Mouse (Mus musculus): ENCODE data around the gene Zcchc24. TPM values are rescaled to one million over a fixed set of nuclear protein-coding genes. Genes with fewer than 3 reads are reported as not detected.

The Zcchc24 gene
- polyA plus RNA-seq, 1 experiment from 2014 or later = 24.0 TPM

GRCm38 (mm10) chr14:25719371-25719770, 49.5 kb downstream of the Zcchc24 start:
- ATAC-seq (ENCODE audit: low FRiP score, low TSS enrichment) = 0 out of 2 replicates have a peak, but pooled peaks have one; percentile 2
- 65% methylated on average over 9 of the region's 9 CpGs for WGBS
- H3K27me3 ChIP-seq (ENCODE audit: control insufficient read depth, insufficient read depth, low read length) = no peaks in the 10 kb centered on the region
- no peak overlapping the region for H3K4me3 ChIP-seq (ENCODE audit: low read length)
- peak overlapping the region; percentile 83 for H3K27ac ChIP-seq (ENCODE audit: low read depth, low read length)
- no peaks in the 10 kb centered on the region for H3K9me3 ChIP-seq (ENCODE audit: control insufficient read depth, low read length)
- no peak overlapping the region for H3K9ac ChIP-seq (ENCODE audit: low read depth, low read length)
- H3K4me2 ChIP-seq (replicated peaks; ENCODE audit: low read depth, low read length) = no peak overlapping the region
- peaks cover 8% of the 10 kb centered on the region; the same call in 1 of the 2 replicates for H3K36me3 ChIP-seq (ENCODE audit: control insufficient read depth, insufficient read depth, low read length)
- peaks cover 33% of the 10 kb centered on the region for H3K4me1 ChIP-seq (ENCODE audit: control insufficient read depth, insufficient read depth, low read length)

GRCm38 (mm10) chr14:25718471-25718870, 50.4 kb downstream of the Zcchc24 start:
- Histone ChIP-seq H3K27me3 (ENCODE audit: control insufficient read depth, insufficient read depth, low read length) (no peaks in the 10 kb centered on the region), H3K4me3 (ENCODE audit: low read length) (no peak overlapping the region), H3K4me2 (replicated peaks; ENCODE audit: low read depth, low read length) (no peak overlapping the region), H3K9me3 (ENCODE audit: control insufficient read depth, low read length) (no peaks in the 10 kb centered on the region), H3K36me3 (ENCODE audit: control insufficient read depth, insufficient read depth, low read length) (peaks cover 8% of the 10 kb centered on the region; the same call in 1 of the 2 replicates), H3K27ac (ENCODE audit: low read depth, low read length) (peak overlapping the region; percentile 83), H3K9ac (ENCODE audit: low read depth, low read length) (no peak overlapping the region), H3K4me1 (ENCODE audit: control insufficient read depth, insufficient read depth, low read length) (peaks cover 33% of the 10 kb centered on the region)
- peak; percentile 87 for ATAC-seq (ENCODE audit: low FRiP score, low TSS enrichment)
- WGBS = 0% methylated on average over 2 of the region's 2 CpGs

- ATAC-seq (ENCODE audit: low FRiP score, low TSS enrichment) = no peak
- Histone ChIP-seq H3K36me3 (ENCODE audit: control insufficient read depth, insufficient read depth, low read length) (peaks cover 6% of the 10 kb centered on the region; the same call in 1 of the 2 replicates), H3K4me1 (ENCODE audit: control insufficient read depth, insufficient read depth, low read length) (peaks cover 33% of the 10 kb centered on the region), H3K27ac (ENCODE audit: low read depth, low read length) (peak overlapping the region; percentile 83; the same call in 1 of the 2 replicates), H3K4me3 (ENCODE audit: low read length) (no peak overlapping the region), H3K9me3 (ENCODE audit: control insufficient read depth, low read length) (no peaks in the 10 kb centered on the region), H3K9ac (ENCODE audit: low read depth, low read length) (no peak overlapping the region), H3K27me3 (ENCODE audit: control insufficient read depth, insufficient read depth, low read length) (no peaks in the 10 kb centered on the region), H3K4me2 (replicated peaks; ENCODE audit: low read depth, low read length) (no peak overlapping the region)
- 81% methylated on average over 8 of the region's 8 CpGs for WGBS
These were observed 51.1 kb downstream of the Zcchc24 start for GRCm38 (mm10) chr14:25717718-25718117.

GRCm38 (mm10) chr14:25716528-25716927, 52.3 kb downstream of the Zcchc24 start:
- WGBS = 52% methylated on average over 1 of the region's 1 CpGs
- no peak overlapping the region for H3K4me2 ChIP-seq (replicated peaks; ENCODE audit: low read depth, low read length)
- no peaks in the 10 kb centered on the region for H3K27me3 ChIP-seq (ENCODE audit: control insufficient read depth, insufficient read depth, low read length)
- H3K36me3 ChIP-seq (ENCODE audit: control insufficient read depth, insufficient read depth, low read length) = peaks cover 6% of the 10 kb centered on the region; the same call in 1 of the 2 replicates
- no peak overlapping the region for H3K4me3 ChIP-seq (ENCODE audit: low read length)
- no peak overlapping the region for H3K9ac ChIP-seq (ENCODE audit: low read depth, low read length)
- ATAC-seq (ENCODE audit: low FRiP score, low TSS enrichment) = no peak
- H3K9me3 ChIP-seq (ENCODE audit: control insufficient read depth, low read length) = no peaks in the 10 kb centered on the region
- no peak overlapping the region for H3K27ac ChIP-seq (ENCODE audit: low read depth, low read length)
- peaks cover 40% of the 10 kb centered on the region for H3K4me1 ChIP-seq (ENCODE audit: control insufficient read depth, insufficient read depth, low read length)

- ATAC-seq (ENCODE audit: low FRiP score, low TSS enrichment) = no peak
- no peak overlapping the region for H3K4me3 ChIP-seq (ENCODE audit: low read length)
- peaks cover 6% of the 10 kb centered on the region; the same call in 1 of the 2 replicates for H3K36me3 ChIP-seq (ENCODE audit: control insufficient read depth, insufficient read depth, low read length)
- H3K27ac ChIP-seq (ENCODE audit: low read depth, low read length) = no peak overlapping the region
- H3K27me3 ChIP-seq (ENCODE audit: control insufficient read depth, insufficient read depth, low read length) = no peaks in the 10 kb centered on the region
- peaks cover 59% of the 10 kb centered on the region for H3K4me1 ChIP-seq (ENCODE audit: control insufficient read depth, insufficient read depth, low read length)
- 32% methylated on average over 4 of the region's 4 CpGs for WGBS
- no peak overlapping the region for H3K4me2 ChIP-seq (replicated peaks; ENCODE audit: low read depth, low read length)
- no peak overlapping the region for H3K9ac ChIP-seq (ENCODE audit: low read depth, low read length)
- H3K9me3 ChIP-seq (ENCODE audit: control insufficient read depth, low read length) = no peaks in the 10 kb centered on the region
These were observed 55.4 kb downstream of the Zcchc24 start for GRCm38 (mm10) chr14:25713443-25713842.

GRCm38 (mm10) chr14:25711602-25712001, 57.2 kb downstream of the Zcchc24 start:
- Histone ChIP-seq H3K27me3 (ENCODE audit: control insufficient read depth, insufficient read depth, low read length) (no peaks in the 10 kb centered on the region), H3K36me3 (ENCODE audit: control insufficient read depth, insufficient read depth, low read length) (peaks cover 6% of the 10 kb centered on the region; the same call in 1 of the 2 replicates), H3K4me2 (replicated peaks; ENCODE audit: low read depth, low read length) (0 out of 2 replicates have a peak overlapping the region, but pooled peaks have one; percentile 6), H3K4me1 (ENCODE audit: control insufficient read depth, insufficient read depth, low read length) (peaks cover 48% of the 10 kb centered on the region), H3K9me3 (ENCODE audit: control insufficient read depth, low read length) (no peaks in the 10 kb centered on the region), H3K9ac (ENCODE audit: low read depth, low read length) (no peak overlapping the region), H3K27ac (ENCODE audit: low read depth, low read length) (0 out of 2 replicates have a peak overlapping the region, but pooled peaks have one; percentile 1), H3K4me3 (ENCODE audit: low read length) (no peak overlapping the region)
- WGBS = 46% methylated on average over 8 of the region's 8 CpGs
- ATAC-seq (ENCODE audit: low FRiP score, low TSS enrichment) = 0 out of 2 replicates have a peak, but pooled peaks have one; percentile 36

GRCm38 (mm10) chr14:25711177-25711576, 57.7 kb downstream of the Zcchc24 start:
- peak; percentile 68 for ATAC-seq (ENCODE audit: low FRiP score, low TSS enrichment)
- Histone ChIP-seq H3K9me3 (ENCODE audit: control insufficient read depth, low read length) (no peaks in the 10 kb centered on the region), H3K9ac (ENCODE audit: low read depth, low read length) (no peak overlapping the region), H3K36me3 (ENCODE audit: control insufficient read depth, insufficient read depth, low read length) (peaks cover 6% of the 10 kb centered on the region; the same call in 1 of the 2 replicates), H3K4me3 (ENCODE audit: low read length) (no peak overlapping the region), H3K27ac (ENCODE audit: low read depth, low read length) (peak overlapping the region; percentile 24; the same call in 1 of the 2 replicates), H3K27me3 (ENCODE audit: control insufficient read depth, insufficient read depth, low read length) (no peaks in the 10 kb centered on the region), H3K4me1 (ENCODE audit: control insufficient read depth, insufficient read depth, low read length) (peaks cover 45% of the 10 kb centered on the region), H3K4me2 (replicated peaks; ENCODE audit: low read depth, low read length) (no peak overlapping the region)
- WGBS = 38% methylated on average over 7 of the region's 7 CpGs

- Histone ChIP-seq H3K9me3 (ENCODE audit: control insufficient read depth, low read length) (no peaks in the 10 kb centered on the region), H3K4me1 (ENCODE audit: control insufficient read depth, insufficient read depth, low read length) (peaks cover 45% of the 10 kb centered on the region), H3K4me3 (ENCODE audit: low read length) (no peak overlapping the region), H3K27ac (ENCODE audit: low read depth, low read length) (peak overlapping the region; percentile 24; the same call in 1 of the 2 replicates), H3K9ac (ENCODE audit: low read depth, low read length) (no peak overlapping the region), H3K36me3 (ENCODE audit: control insufficient read depth, insufficient read depth, low read length) (peaks cover 6% of the 10 kb centered on the region; the same call in 1 of the 2 replicates), H3K4me2 (replicated peaks; ENCODE audit: low read depth, low read length) (no peak overlapping the region), H3K27me3 (ENCODE audit: control insufficient read depth, insufficient read depth, low read length) (no peaks in the 10 kb centered on the region)
- no peak; the same call in 1 of the 2 replicates for ATAC-seq (ENCODE audit: low FRiP score, low TSS enrichment)
- 69% methylated on average over 4 of the region's 4 CpGs for WGBS
These were observed 58.2 kb downstream of the Zcchc24 start for GRCm38 (mm10) chr14:25710681-25711080.

- Histone ChIP-seq H3K4me3 (ENCODE audit: low read length) (no peak overlapping the region), H3K4me2 (replicated peaks; ENCODE audit: low read depth, low read length) (no peak overlapping the region), H3K27ac (ENCODE audit: low read depth, low read length) (0 out of 2 replicates have a peak overlapping the region, but pooled peaks have one; percentile 24), H3K27me3 (ENCODE audit: control insufficient read depth, insufficient read depth, low read length) (no peaks in the 10 kb centered on the region), H3K9me3 (ENCODE audit: control insufficient read depth, low read length) (no peaks in the 10 kb centered on the region), H3K4me1 (ENCODE audit: control insufficient read depth, insufficient read depth, low read length) (peaks cover 45% of the 10 kb centered on the region), H3K9ac (ENCODE audit: low read depth, low read length) (no peak overlapping the region), H3K36me3 (ENCODE audit: control insufficient read depth, insufficient read depth, low read length) (peaks cover 6% of the 10 kb centered on the region; the same call in 1 of the 2 replicates)
- no peak for ATAC-seq (ENCODE audit: low FRiP score, low TSS enrichment)
- WGBS = 31% methylated on average over 4 of the region's 4 CpGs
These were observed 58.8 kb downstream of the Zcchc24 start for GRCm38 (mm10) chr14:25710073-25710472.
